Mouse (Mus musculus) G1E (cell line): ENCODE measurements at regions not wholly inside any gene's neighbourhood (a gene's known extent, or its start where the extent isn't known, plus 50 kb on each side); places are given as distances from the start of the nearest gene placed in this dataset.

Source experiments
- CTCF ChIP-seq: IDR thresholded peaks from 2 replicates; pipeline ENCODE4 v1.5.1; 2012; ENCODE audit warnings: low read depth, low read length, inconsistent platforms, mixed read lengths
- GATA1 ChIP-seq: IDR thresholded peaks from 2 replicates; pipeline ENCODE4 v1.6.1; 2012; ENCODE audit warnings: borderline replicate concordance, low read length, inconsistent platforms, mixed read lengths
- GATA2 ChIP-seq: IDR thresholded peaks from 2 replicates; pipeline ENCODE4 v1.6.1; 2012; ENCODE audit warnings: low read depth, low read length, inconsistent platforms, borderline replicate concordance
- POLR2AphosphoS5 ChIP-seq: IDR thresholded peaks from 2 replicates; pipeline ENCODE4 v1.6.1; 2012; ENCODE audit warnings: low read depth, low read length, inconsistent platforms; ENCODE audit not compliant: insufficient replicate concordance
- TAL1 ChIP-seq: conservative IDR thresholded peaks from 2 replicates; pipeline ENCODE4 v1.6.1; 2012; ENCODE audit warnings: low read depth, low read length, inconsistent platforms, mixed read lengths

DNA sequence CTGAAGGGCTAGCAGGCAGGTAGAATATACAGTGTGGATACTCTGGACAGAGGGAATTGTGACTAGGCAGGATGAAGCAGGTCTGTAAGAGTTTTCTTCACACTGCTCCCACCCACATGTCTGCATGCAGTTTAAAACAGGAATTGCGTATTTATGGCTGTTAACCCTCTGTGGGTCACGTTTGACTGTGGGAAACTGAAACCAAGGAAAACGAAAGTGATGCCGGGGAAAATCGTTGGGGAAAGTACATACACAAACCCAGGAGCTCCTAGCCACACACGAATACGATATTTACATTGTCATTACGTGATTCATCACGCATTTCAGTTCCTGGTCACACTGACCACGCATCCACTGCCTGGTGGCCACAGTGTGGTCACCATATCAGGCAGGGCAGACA, 170.6 kb upstream of the Spdye4c start:
- TF ChIP-seq CTCF, result no peak
- TF ChIP-seq GATA2, result no peak
- no peak for TF ChIP-seq GATA1
- TF ChIP-seq POLR2AphosphoS5, result no peak
- TF ChIP-seq TAL1, result no peak
